Mouse (Mus musculus) MEL (cell line): ENCODE data around the gene Mtcl1.

Source experiments
- CHD2 ChIP-seq: IDR thresholded peaks from 2 replicates; pipeline ENCODE4 v1.6.1; 2011; ENCODE audit warnings: low read length, improper control_type of control experiment
- EP300 ChIP-seq, 2 experiments: IDR thresholded peaks; 2 replicates each; pipeline ENCODE4 v1.6.1; 2011; ENCODE audit warnings: improper control_type of control experiment in 2 of 2, low read length in 2 of 2, low read depth in 1 of 2, mild to moderate bottlenecking in 1 of 2
- GATA1 ChIP-seq: IDR thresholded peaks from 2 replicates; pipeline ENCODE4 v1.6.1; 2011; ENCODE audit warnings: low read depth, low read length, improper control_type of control experiment
- MYB ChIP-seq: IDR thresholded peaks from 2 replicates; pipeline ENCODE4 v1.6.1; 2011; ENCODE audit warnings: mild to moderate bottlenecking, low read depth, low read length, improper control_type of control experiment
- POLR2A ChIP-seq, 2 experiments: IDR thresholded peaks; 2 replicates each; pipeline ENCODE4 v1.6.1; 2011 to 2012; ENCODE audit warnings: low read length in 2 of 2, mild to moderate bottlenecking in 2 of 2, control low read depth in 1 of 2, improper control_type of control experiment in 1 of 2, low read depth in 1 of 2, moderate library complexity in 1 of 2; ENCODE audit not compliant: control insufficient read depth in 1 of 2, insufficient read depth in 1 of 2, poor library complexity in 1 of 2

- TF ChIP-seq CHD2, result no peak
- TF ChIP-seq EP300 (IDR thresholded peaks at IDR 0.05; ENCODE audit: low read depth in 1 of 2, low read length in 2 of 2), result no peak
- TF ChIP-seq POLR2A (IDR thresholded peaks at IDR 0.05; ENCODE audit: control insufficient read depth in 1 of 2, insufficient read depth in 1 of 2, low read depth in 1 of 2, low read length in 2 of 2, poor library complexity in 1 of 2), result no peak
- no peak for TF ChIP-seq MYB
- TF ChIP-seq GATA1, result no peak
Observed at GRCm38 (mm10) chr17:66408400-66408799, 41.1 kb downstream of the Mtcl1 start.
